Mouse (Mus musculus) G1E-ER4 (cell line): Measurements from ENCODE around the gene Sacs. TPM values are rescaled to one million over a fixed set of nuclear protein-coding genes. Genes with fewer than 3 reads are reported as not detected.

Experiments
- GATA1 ChIP-seq: IDR thresholded peaks from one replicate; pipeline ENCODE4 v1.8.0; 2012; ENCODE audit warnings: low read length, inconsistent platforms
- polyA plus RNA-seq: library from polyadenylated mRNA; stranded (reverse); fragments of >175 nt; gene quantifications from 2 replicates; pipeline ENCODE4 v1.2.3, GENCODE M21; 2012

Sacs gene
- 0.83 and 1.2 TPM in 2 replicates for polyA plus RNA-seq

DNA sequence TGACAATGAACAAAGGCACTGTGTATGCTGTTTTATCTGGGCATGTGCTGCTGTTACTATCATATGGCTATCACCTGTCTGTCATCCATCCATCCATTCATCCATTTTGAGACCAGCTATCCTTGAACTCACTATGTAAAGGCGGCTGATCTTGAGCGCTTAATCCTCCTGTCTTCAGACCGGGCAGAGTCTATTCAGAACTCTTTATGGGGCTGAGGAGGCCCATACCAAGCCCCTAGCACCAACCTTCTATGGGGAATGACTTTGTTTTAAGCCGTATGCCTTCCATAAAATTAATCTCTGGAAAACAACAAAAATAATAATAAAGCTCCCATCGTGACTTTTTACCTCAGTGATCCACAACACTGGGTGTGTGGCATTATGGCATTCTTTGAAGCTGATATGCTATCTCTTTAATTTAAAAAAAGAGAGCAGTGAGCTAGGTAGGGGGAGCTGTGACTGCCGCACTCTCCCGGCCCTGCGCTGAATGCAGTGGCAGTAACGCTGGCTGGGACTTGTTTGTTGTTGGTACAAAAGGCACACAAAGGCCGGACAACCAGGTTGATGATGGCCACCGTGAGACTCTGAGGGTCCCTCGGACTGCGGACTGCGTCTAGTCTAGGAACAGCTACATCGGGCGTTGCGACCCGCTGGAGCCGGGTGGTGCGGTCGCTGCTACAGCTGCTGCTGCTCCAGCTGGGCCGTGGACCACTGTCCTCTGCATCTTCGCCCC, at the start of gene Sacs:
TSS of gene Sacs (plus strand) at position 464 of the 733 bp plus-strand sequence.
- TF ChIP-seq GATA1: no peak

- no peak for TF ChIP-seq GATA1
Measured at GRCm38 (mm10) chr14:61090955-61091354, 47.3 kb upstream of the Sacs start.

DNA sequence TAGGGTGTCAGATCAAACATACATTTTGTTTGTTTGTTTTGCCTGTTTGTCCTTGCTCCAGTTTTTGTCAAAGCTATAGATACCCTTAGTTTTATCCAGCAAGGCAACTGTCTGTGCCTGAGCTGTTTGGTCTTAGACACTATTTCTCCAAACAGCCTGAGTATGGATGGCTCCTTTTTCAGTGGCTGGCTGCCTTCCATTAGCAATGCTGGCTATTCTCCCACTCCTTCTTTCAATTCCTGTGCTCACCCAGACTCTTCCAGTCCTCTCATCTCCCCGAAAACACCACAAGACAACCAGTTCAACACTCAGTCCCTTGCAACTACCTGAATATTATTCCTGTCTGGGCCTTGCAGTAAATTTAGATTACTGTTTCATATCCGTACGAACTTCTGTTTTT, 46.2 kb upstream of the Sacs start:
- no peak for TF ChIP-seq GATA1

DNA sequence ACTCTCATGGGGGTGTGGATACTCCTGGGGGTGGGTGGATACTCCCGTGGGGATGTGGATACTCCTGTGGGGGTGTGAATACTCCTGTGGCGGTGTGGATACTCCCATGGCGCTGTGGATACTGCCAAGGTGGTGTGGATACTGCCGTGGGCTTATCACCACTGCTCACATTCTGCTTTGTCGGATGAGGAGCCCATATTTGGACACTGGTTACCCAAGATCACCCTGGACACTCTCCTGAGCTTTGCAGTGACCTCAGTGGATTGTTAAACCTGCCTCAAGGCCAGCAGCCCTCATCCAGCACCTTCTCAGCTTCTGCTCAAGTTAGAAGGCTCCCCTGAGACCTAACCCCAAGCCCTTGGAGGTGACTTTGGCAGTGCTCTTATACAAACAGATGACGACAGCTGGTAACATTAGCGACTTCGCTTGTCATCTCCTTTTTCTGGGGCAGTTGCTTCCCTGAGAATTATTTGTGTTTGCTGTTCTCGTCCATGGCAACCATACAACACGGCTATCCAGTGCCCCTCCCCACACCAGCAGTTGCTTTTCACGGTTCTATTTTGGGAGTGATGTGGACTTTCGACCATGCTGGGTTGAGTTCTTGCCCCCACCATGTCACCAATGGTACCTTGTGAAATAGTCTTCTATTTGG, 40.2 kb upstream of the Sacs start:
- TF ChIP-seq GATA1: no peak

GRCm38 (mm10) chr14:61100736-61101135, 37.5 kb upstream of the Sacs start:
- TF ChIP-seq GATA1: no peak

- no peak for TF ChIP-seq GATA1
Measured at GRCm38 (mm10) chr14:61106404-61106803, 31.9 kb upstream of the Sacs start.

GRCm38 (mm10) chr14:61108625-61109024, 29.6 kb upstream of the Sacs start:
- no peak for TF ChIP-seq GATA1

DNA sequence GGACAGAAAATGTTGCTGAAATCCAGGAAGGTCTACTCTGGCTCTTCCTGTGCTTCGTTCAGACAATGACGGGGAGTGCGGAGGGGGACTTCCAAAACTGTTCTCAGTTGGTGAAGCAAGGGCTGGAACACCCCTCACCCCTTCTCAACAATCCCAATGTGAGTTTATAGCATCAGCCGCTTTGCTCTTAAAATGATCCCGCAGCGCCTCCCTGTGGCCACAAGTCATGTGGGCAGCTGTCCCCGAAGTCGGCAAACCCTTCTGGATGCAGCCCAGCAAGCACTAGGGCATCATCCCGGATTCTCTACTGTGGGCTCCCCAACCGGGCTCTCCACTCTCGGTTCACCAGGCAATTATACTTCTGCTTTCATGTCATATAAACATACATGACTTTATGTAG, 25.9 kb upstream of the Sacs start:
- TF ChIP-seq GATA1: no peak

DNA sequence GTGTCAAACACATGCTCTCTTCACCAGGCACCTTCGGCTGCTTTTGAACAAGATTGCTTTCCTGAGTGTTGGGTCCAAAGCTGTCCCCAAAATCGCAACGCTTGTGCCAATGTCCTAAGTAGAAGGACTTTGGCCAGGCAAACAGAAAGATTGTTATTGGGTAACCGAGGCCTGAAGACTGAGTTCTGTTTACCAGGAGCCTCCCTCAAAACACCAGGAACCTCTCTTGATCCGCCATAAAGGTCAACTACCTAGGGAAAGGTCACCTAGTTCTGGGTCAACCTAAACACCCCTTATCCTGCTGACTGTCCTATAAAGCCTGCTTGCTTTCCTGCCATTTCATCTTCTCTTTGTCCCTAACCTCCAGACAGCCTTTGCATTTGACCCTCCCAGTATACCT, 13.5 kb upstream of the Sacs start:
- TF ChIP-seq GATA1: no peak

GRCm38 (mm10) chr14:61125201-61125600, 13.1 kb upstream of the Sacs start:
- TF ChIP-seq GATA1: no peak

- no peak for TF ChIP-seq GATA1
Measured at GRCm38 (mm10) chr14:61128961-61129507, 9.2 kb upstream of the Sacs start.

DNA sequence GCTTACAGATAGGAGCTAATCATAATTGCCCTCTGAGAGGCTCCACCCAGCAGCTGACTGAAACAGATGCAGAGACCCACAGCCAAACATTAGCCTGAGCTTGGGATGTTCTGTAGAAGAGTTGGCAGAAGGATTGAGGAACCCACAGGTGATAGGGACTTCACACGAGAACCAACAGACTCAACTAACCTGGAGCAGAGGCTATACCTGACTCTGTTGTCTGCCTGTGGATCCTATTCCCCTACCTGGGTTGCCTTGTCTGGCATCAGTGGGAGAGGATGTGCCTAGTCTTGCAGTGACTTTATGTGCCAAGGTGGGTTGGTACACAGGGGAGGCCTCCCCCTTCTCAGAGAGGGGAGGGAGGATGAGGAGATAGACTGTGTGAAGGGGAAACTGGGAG, 5.7 kb upstream of the Sacs start:
- TF ChIP-seq GATA1: no peak

DNA sequence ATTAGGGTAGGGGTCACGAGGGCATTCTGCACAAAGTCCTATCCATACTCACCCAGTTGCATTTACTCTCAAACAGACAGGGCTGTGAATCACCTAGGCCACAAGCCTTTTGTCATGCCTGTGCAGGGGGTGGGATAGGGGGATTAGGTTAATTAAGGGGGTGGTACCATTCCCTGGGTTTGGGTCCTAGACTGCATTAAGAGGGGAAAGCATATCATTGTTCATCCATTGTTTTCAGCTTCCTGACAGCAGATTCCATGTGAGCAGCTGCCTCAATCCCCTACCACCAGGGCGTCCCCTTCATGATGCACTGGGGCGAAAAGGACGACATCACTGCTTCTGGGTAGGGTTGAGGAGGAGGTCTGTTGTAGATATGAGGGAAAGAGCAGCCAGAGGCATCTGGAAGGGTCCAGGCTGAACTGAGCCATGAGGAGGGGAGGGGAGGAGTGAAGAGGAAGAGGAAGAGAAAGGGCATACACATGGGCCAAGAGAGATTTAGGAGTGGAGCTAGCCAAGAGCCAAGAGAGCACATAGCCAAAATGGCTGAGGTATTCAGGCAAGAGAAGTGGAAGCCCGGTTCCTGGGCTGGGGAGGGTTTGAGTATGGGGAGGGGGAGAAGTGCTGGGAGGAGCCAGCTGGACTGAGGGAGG, 3.8 kb upstream of the Sacs start:
- no peak for TF ChIP-seq GATA1

DNA sequence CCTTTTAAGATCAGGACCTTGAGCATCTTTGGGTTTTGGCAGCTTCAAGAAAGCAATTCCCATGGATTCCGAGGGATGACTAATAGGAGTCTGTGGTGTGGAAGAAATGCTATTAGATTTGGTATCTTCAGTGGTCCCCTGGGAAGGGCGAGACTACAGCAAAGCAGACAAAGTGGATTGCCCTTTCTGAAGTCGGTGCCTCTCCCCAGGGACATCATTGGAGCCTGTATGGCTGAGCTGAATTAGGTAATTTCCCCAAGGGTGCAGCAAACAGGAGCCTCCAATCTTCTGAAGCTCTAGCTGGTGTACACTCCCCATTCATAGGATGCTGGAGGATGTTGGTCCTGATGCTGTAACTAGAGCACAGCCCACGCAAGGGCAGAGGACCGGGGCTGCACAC, 847 bp upstream of the Sacs start:
- no peak for TF ChIP-seq GATA1

- TF ChIP-seq GATA1: no peak
Measured at GRCm38 (mm10) chr14:61138727-61139067, 440 bp downstream of the Sacs start.

- TF ChIP-seq GATA1: no peak
Measured at GRCm38 (mm10) chr14:61143358-61143757, 5.1 kb downstream of the Sacs start.
